Mouse (Mus musculus): Measurements from ENCODE around the gene Fus.
"Not testable (repeated sequence)": the region's sequence is repeated elsewhere in the genome, so short reads cannot be mapped to it uniquely, and the experiment has no call there.

The Fus gene

GRCm38 (mm10) chr7:128004487-128005362 lies 37.5 kb downstream of the Fus start:
- no peak for DNase-seq (ENCODE audit: low read depth, low spot score)

GRCm38 (mm10) chr7:128006193-128006592 lies 38.9 kb downstream of the Fus start:
- no peak for DNase-seq (ENCODE audit: low read depth, low spot score)

GRCm38 (mm10) chr7:128009715-128010340 lies 42.6 kb downstream of the Fus start:
- no peak for DNase-seq (ENCODE audit: low read depth, low spot score)

GRCm38 (mm10) chr7:128012136-128012780 lies 45.0 kb downstream of the Fus start:
- DNase-seq (ENCODE audit: low read depth, low spot score), result no peak

- no peak for DNase-seq (ENCODE audit: low read depth, low spot score)
These were observed 45.9 kb downstream of the Fus start for GRCm38 (mm10) chr7:128013116-128013515.

GRCm38 (mm10) chr7:128016134-128016533 lies 48.9 kb downstream of the Fus start:
- DNase-seq (ENCODE audit: low read depth, low spot score), result not testable (repeated sequence)

GRCm38 (mm10) chr7:128016650-128017049 lies 49.4 kb downstream of the Fus start:
- no peak for DNase-seq (ENCODE audit: low read depth, low spot score)

- DNase-seq (ENCODE audit: low read depth, low spot score), result no peak
These were observed 51.0 kb downstream of the Fus start for GRCm38 (mm10) chr7:128018275-128018674.

GRCm38 (mm10) chr7:128019187-128019586 lies 51.9 kb downstream of the Fus start:
- no peak for DNase-seq (ENCODE audit: low read depth, low spot score)

- no peak for DNase-seq (ENCODE audit: low read depth, low spot score)
These were observed 55.7 kb downstream of the Fus start for GRCm38 (mm10) chr7:128022974-128023373.

GRCm38 (mm10) chr7:128023565-128023964 lies 56.3 kb downstream of the Fus start:
- no peak for DNase-seq (ENCODE audit: low read depth, low spot score)

- DNase-seq (ENCODE audit: low read depth, low spot score), result no peak
These were observed 57.1 kb downstream of the Fus start for GRCm38 (mm10) chr7:128024364-128024763.

GRCm38 (mm10) chr7:128024932-128025331 lies 57.7 kb downstream of the Fus start:
- no peak for DNase-seq (ENCODE audit: low read depth, low spot score)

GRCm38 (mm10) chr7:128025381-128025780 lies 58.1 kb downstream of the Fus start:
- no peak for DNase-seq (ENCODE audit: low read depth, low spot score)

GRCm38 (mm10) chr7:128031403-128031976 lies 64.2 kb downstream of the Fus start:
- peak; percentile 27 for DNase-seq (ENCODE audit: low read depth, low spot score)

GRCm38 (mm10) chr7:128032290-128032988 lies 65.2 kb downstream of the Fus start:
- no peak for DNase-seq (ENCODE audit: low read depth, low spot score)

- no peak for DNase-seq (ENCODE audit: low read depth, low spot score)
These were observed 65.7 kb downstream of the Fus start for GRCm38 (mm10) chr7:128032989-128033293.

- DNase-seq (ENCODE audit: low read depth, low spot score), result no peak
These were observed 66.4 kb downstream of the Fus start for GRCm38 (mm10) chr7:128033616-128034015.
